In the genomic region with DNA sequence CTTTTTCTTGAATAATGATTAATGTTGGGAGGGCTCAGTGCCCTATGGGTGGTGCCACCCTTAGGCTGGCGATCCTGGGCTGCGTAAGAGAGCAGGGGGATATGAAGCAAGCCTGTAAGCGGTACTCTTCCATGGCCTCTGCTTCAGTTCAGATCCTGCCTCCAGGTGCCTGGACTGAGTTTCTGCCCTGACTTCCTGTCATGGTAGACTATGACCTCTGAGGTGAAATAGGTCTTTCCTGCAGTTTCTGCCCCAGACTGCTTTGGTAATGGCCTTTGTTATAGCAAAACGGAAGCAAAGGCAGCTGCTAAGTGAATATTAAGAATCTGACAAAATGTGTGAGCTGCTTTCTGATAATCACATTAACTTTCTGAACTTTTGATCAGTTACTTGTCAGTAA, we compare ENCODE assay signal across 19 mouse cellular contexts.
"Had no signal": no experiment of that assay in that cellular context is flagged by ENCODE, and none has a peak within 500 bp of the region (broad histone marks: within the 10 kb centered on the region; RNA-seq: fewer than 3 reads in every experiment).

No protein-coding gene starts in this region.

- H3K27me3 ChIP-seq: midbrain, embryonic 12.5 days; neural tube, embryonic 13.5 days; neural tube, embryonic 15.5 days had no signal

- H3K27ac ChIP-seq: midbrain, embryonic 10.5 days; midbrain, embryonic 12.5 days; neural tube, embryonic 13.5 days; neural tube, embryonic 15.5 days had no signal

- ATAC-seq: midbrain, embryonic 16.5 days had no signal

- H3K4me2 ChIP-seq: lung, embryonic 14.5 days; midbrain, embryonic 12.5 days; neural tube, embryonic 13.5 days; neural tube, embryonic 15.5 days had no signal

- H3K4me3 ChIP-seq: midbrain, embryonic 10.5 days; midbrain, embryonic 12.5 days; myocyte; neural tube, embryonic 13.5 days; neural tube, embryonic 15.5 days had no signal

- H3K9ac ChIP-seq: lung, embryonic 14.5 days; midbrain, embryonic 12.5 days; neural tube, embryonic 13.5 days; neural tube, embryonic 15.5 days had no signal

- H3K9me3 ChIP-seq: midbrain, embryonic 10.5 days; midbrain, embryonic 12.5 days; neural tube, embryonic 13.5 days; neural tube, embryonic 15.5 days had no signal

- H3K36me3 ChIP-seq: midbrain, embryonic 12.5 days had no signal

- DNase-seq: lung, adult 18-20 months; lung, embryonic 14.5 days; lung, postnatal 10 days; lung, postnatal 4 days; midbrain, embryonic 14.5 days; retina, postnatal 1 day; right cerebral cortex, adult 18-20 months; right cerebral cortex, postnatal 25 days; right cerebral cortex, postnatal 4 days; spleen, adult 18-20 months; thymus, adult 18-20 months; thymus, postnatal 14 days; thymus, postnatal 36 days had no signal
